Mouse (Mus musculus) MN1 (cell line): ENCODE results near the gene Card6.
"Not testable (repeated sequence)": the region's sequence is repeated elsewhere in the genome, so short reads cannot be mapped to it uniquely, and the experiment has no call there.

Experiments
- DNase-seq: peaks from one replicate; pipeline ENCODE4 v3.0.0-alpha.2; 2016; ENCODE audit warnings: low spot score

Gene Card6

DNA sequence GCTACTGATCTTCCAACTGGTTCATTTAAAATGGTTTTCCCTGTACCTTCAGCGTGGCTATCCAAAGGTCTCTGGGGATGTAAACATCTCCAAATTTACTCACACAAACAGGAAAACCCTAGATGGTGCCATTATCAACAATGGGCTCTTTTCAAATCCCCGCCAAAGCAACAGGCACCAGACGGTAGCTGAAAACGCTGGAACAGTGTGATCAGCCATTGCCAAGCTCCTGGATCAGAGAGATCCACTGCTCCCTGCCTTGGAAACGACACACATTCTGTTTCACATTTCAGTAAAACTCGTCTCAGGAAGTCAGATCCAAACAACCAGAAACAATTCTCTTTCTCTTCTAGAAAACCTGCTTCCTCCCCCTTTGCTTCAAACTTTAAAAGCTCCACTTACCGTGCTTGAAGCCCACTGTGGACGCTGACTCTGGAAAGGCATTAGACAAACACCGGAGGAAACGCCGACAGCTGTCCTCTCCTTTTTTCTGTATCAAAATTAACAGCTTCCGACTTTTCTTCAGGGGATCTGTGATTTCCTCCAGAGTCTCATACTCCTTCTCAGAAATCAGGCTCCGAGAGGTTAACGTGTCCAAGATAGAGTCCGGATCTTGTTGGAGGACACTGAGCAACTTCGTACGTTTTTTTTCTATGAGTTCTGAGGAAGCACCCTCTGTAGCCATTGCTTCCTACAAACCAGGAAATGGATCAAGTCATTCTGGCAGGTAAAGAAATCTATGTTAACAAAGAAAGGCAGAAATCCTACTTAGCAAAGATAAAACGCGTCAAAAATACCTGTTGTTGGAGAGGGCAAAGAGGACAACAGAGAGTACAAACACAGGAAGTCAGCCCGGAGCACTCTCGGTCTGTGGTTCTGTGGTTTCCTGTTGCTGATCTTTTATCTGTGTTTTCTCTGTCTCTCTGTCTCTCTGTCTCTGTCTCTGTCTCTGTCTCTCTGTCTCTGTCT lies at the start of gene Card6:
Card6 (minus strand) TSS at position 854 of the 969 bp plus-strand sequence.
- DNase-seq = no peak

DNA sequence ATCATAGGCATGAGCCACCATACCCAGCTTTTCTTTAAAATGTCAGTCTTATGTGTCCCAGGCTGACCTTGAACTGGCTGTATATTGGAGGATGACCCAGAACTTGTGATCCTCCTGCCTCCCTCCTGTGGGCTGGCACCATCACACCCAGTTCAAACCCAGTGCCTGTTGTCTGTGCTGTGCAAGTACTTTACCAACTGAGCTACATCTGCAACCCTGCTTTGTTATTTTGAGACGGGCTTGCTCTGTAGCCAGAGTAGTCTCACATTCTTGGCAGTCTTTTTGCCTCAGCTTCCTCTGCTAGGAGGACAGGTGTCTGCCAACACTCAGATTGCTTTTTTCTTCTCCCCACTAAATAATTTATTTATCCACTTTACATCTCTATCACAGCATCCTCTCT lies 49.0 kb upstream of the Card6 start:
- no peak for DNase-seq

DNA sequence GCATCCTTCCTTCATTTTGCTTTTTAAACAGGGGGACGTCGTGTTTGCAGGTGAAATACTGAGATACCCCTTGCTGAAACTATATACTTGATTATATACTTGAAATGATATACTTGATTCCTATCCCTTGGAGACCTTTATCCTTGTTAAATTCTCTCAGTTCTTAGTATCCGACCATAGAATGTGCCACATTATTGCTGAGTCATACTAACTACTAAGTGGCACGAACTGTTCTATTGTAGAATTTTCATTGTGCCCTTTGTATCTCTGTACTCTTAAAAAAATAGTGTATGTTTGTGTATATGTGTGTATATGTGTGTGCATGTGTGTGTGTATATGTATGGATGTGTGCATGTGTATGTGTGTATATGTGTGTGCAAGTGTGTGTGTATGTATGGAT lies 48.0 kb upstream of the Card6 start:
- no peak for DNase-seq

- DNase-seq = no peak
Observed at GRCm38 (mm10) chr15:5155093-5155492, 46.8 kb upstream of the Card6 start.

DNA sequence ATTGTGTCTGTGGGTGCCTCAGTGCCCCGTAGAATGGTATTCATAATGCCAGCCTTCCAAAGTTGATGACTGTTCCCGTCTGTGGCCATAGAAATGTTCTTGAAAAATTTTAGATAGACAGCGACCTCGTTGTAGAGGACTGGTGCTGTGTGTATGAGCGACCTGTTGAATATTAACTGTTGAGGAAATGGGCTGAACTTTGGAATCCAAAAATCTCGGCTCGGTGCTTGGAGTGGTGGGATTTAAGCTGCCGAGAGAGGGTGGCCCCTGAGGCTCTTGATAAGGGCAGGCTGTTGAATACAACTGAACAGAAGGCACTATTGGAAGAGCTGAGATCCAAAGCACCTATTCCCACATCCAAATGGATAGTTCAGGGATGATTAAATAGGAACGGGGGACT lies 46.3 kb upstream of the Card6 start:
- no peak for DNase-seq

DNA sequence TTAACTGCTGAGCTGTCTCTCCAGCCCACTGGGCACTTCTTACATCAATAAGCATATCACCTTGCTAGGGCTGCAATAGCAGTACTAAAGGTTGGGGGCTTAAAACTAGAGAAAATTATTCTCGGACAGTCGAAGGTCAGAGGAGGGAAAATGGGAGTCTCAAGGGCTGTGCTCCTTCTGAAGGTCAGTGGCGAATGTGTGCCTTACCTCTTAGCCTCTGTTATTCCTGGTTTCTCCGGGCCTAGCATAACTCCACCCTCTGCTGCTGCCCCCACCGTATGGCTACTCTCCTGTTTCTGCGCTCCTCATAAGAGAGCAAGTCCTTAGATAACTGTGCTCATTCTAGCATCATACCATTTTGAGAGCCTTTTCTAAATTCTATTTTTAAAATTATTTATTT lies 43.8 kb upstream of the Card6 start:
- DNase-seq = no peak

- no peak for DNase-seq
Observed at GRCm38 (mm10) chr15:5149187-5149586, 40.8 kb upstream of the Card6 start.

DNA sequence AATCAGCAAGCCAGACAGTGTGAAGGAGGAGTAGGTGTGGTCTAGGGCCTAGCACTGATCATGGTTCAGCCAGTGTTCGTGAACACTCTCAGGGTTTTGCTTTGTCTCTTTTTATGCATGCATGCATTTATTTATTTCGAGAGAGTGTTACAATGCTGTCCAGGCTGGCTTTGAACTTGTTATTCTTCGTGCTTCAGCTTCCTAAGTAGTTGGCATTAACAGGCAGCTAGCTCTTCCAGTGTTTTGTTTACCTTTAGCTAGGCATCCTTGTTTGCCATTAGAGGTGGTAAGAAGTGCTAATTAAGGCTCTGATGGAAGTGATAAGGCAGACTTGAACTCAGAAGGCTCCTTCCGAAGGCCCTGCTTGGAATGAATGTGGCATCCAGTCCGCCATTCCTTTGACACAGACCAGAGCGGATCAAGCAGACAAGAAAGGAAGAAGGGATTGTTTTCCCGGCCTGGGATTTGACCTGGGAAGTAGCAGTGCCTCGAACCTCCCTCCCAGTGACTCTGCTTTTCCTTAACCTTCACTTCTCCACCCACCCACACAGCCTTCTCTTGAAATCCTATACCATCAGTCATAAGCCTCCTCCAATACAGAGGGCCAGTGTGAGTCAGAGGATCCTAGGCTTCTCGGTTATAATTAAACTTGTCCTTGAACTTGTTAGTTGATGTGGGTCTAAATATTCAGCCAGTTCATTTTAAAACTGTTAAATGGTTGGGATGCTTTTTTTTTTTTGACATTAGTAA lies 37.0 kb upstream of the Card6 start:
- no peak for DNase-seq

DNA sequence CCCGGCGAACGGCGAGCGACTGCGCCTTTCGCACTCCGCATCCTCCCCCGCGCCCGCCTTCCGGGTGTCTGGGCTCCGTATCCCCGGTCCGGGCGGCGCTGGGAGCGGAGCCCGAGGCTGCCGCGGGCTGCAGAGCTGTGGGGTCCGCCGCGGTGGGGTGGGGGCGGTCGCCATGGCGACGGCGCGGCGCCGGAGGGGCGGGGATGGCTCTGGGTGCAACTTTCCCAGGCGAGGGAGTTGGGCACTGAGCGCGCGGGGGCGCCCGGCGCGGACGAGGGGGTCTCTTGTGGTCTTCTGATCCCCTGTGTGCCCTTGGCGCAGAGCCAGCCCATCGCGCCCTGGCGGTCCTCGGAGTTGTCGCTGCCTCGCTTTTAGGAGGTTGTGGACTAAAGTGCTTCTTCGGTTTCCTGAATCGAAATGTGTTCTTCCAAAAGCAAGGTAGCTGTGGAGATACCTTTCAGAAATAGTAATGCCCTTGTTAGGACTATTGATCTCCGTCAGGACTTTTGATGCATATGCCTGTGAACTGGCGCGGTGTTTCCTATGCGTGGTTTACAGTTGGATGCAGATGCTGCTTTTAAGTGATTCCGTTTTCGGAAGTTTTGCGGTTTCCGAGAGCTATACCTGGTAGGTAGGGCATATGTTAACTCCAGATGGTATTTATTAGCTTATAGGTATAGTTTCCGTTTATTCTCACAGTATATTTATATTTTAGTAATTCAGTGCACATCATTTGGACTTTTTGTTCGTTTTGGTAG lies 35.9 kb upstream of the Card6 start:
- DNase-seq = peak; percentile 82

- peak; percentile 87 for DNase-seq
Observed at GRCm38 (mm10) chr15:5143361-5144020, 35.2 kb upstream of the Card6 start, which contains the start of gene Prkaa1. Gene Prkaa1 (plus strand): TSS chr15:5143861.

DNA sequence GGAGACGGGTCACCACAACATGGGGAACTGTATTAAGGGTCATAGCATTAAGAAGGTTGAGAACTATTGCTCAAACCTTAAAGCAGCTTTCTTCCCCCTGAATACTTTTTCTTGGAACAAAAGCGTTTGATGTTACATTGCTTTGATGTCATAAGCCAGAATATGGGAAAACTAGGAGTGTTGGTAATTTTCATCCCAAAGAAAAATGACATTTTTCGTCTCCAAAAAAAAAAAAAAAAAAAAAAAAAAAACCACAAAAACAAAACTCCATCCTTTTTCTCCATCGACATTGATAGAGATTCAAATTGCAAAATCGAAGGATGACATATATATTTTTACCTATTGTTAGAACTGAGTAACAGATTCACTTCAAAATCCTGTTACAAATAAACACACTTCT lies 34.4 kb upstream of the Card6 start:
- no peak for DNase-seq

GRCm38 (mm10) chr15:5142047-5142446 lies 33.7 kb upstream of the Card6 start:
- peak; percentile 40 for DNase-seq

- DNase-seq = no peak
Observed at GRCm38 (mm10) chr15:5140357-5140756, 32.0 kb upstream of the Card6 start.

DNA sequence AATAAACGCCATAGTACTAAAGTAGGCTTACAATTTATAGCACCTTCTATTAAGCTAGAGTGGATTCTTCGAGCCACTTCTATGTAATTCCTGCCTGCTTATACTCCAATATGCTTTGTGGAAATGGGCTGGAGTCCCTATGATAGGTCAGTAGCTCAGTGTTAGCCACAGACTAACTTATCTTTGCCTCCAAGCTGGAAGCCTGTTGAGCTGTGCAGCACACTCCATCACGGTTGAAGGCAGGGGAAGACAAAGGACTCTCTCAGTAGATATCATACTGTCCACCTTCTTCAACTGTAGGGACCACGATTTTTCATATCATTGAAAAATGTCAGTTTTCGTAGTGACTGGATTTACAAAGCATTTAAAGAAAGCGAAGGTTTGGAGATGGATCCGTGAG lies 31.5 kb upstream of the Card6 start:
- no peak for DNase-seq

DNA sequence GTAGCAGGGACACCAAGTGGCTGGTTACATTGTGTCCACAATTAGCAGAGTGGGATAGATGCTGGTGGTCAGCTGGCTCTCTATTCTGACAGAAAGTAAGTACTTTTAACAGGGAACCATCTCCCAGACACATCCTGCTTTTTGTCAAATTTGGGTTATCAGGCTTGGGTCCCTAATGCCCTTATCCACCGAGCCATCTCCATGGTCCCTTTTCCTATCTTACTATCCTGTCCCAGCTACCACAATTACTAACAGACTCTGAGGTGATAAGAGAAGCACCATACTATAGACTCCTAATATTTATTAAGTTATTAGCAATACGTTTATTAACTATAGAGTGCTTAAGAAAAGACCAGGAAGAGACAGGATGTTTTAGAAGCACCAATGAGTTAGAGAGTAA lies 31.0 kb upstream of the Card6 start:
- DNase-seq = no peak

GRCm38 (mm10) chr15:5138021-5138856 lies 29.9 kb upstream of the Card6 start:
- peak; percentile 66 for DNase-seq

GRCm38 (mm10) chr15:5134945-5135483 lies 26.7 kb upstream of the Card6 start:
- no peak for DNase-seq

GRCm38 (mm10) chr15:5134179-5134578 lies 25.8 kb upstream of the Card6 start:
- no peak for DNase-seq

DNA sequence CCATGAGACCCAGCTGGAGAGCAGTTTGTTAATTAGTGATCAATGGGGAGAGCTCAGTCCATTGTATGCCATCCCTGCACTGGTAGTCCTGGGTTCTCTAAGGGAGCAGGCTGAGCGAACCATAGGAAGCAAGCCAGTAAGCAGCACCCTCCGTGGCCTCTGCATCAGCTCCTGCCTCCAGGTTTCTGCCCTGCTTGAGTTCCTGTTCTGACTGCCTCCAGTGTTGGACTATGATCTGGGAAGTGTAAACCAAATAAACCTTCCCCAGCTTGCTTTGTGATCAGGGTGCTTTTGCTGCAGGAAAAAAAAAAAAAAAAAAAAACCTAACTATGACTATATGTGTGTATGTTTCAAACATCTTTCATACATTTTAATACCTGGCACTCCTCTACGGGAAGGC lies 25.0 kb upstream of the Card6 start:
- no peak for DNase-seq

GRCm38 (mm10) chr15:5130887-5131668 lies 22.7 kb upstream of the Card6 start:
- not testable (repeated sequence) for DNase-seq
